Mouse (Mus musculus): ENCODE measurements around the gene Msi2.

The Msi2 gene

GRCm38 (mm10) chr11:88636934-88637333, 81.4 kb downstream of the Msi2 start:
- DNase-seq (ENCODE audit: low read depth), result no peak

- no peak for DNase-seq (ENCODE audit: low read depth)
Observed at GRCm38 (mm10) chr11:88636319-88636718, 82.0 kb downstream of the Msi2 start.

GRCm38 (mm10) chr11:88634627-88635026, 83.7 kb downstream of the Msi2 start:
- DNase-seq (ENCODE audit: low read depth), result no peak

- DNase-seq (ENCODE audit: low read depth), result no peak
Observed at GRCm38 (mm10) chr11:88631932-88632230, 86.4 kb downstream of the Msi2 start.

- DNase-seq (ENCODE audit: low read depth), result no peak
Observed at GRCm38 (mm10) chr11:88631084-88631931, 87.0 kb downstream of the Msi2 start.

- DNase-seq (ENCODE audit: low read depth), result no peak
Observed at GRCm38 (mm10) chr11:88629619-88630018, 88.7 kb downstream of the Msi2 start.

GRCm38 (mm10) chr11:88629165-88629564, 89.1 kb downstream of the Msi2 start:
- DNase-seq (ENCODE audit: low read depth), result no peak

GRCm38 (mm10) chr11:88628676-88629075, 89.6 kb downstream of the Msi2 start:
- no peak for DNase-seq (ENCODE audit: low read depth)

GRCm38 (mm10) chr11:88627327-88627726, 91.0 kb downstream of the Msi2 start:
- DNase-seq (ENCODE audit: low read depth), result no peak

GRCm38 (mm10) chr11:88626576-88626975, 91.7 kb downstream of the Msi2 start:
- no peak for DNase-seq (ENCODE audit: low read depth)

GRCm38 (mm10) chr11:88626061-88626460, 92.3 kb downstream of the Msi2 start:
- no peak for DNase-seq (ENCODE audit: low read depth)

GRCm38 (mm10) chr11:88625063-88625462, 93.2 kb downstream of the Msi2 start:
- no peak for DNase-seq (ENCODE audit: low read depth)

- DNase-seq (ENCODE audit: low read depth), result no peak
Observed at GRCm38 (mm10) chr11:88624627-88625026, 93.7 kb downstream of the Msi2 start.

- DNase-seq (ENCODE audit: low read depth), result no peak
Observed at GRCm38 (mm10) chr11:88623671-88624070, 94.6 kb downstream of the Msi2 start.

- DNase-seq (ENCODE audit: low read depth), result no peak
Observed at GRCm38 (mm10) chr11:88622496-88622895, 95.8 kb downstream of the Msi2 start.

- DNase-seq (ENCODE audit: low read depth), result no peak
Observed at GRCm38 (mm10) chr11:88621789-88622188, 96.5 kb downstream of the Msi2 start.

- no peak for DNase-seq (ENCODE audit: low read depth)
Observed at GRCm38 (mm10) chr11:88620158-88620973, 97.9 kb downstream of the Msi2 start.

- DNase-seq (ENCODE audit: low read depth), result no peak
Observed at GRCm38 (mm10) chr11:88619468-88620157, 98.7 kb downstream of the Msi2 start.

- DNase-seq (ENCODE audit: low read depth), result no peak
Observed at GRCm38 (mm10) chr11:88618732-88619309, 99.5 kb downstream of the Msi2 start.

GRCm38 (mm10) chr11:88618005-88618501, 100.3 kb downstream of the Msi2 start:
- no peak for DNase-seq (ENCODE audit: low read depth)

GRCm38 (mm10) chr11:88617380-88617779, 100.9 kb downstream of the Msi2 start:
- no peak for DNase-seq (ENCODE audit: low read depth)

All from c-Kit-positive CD71-negative TER-119-negative erythroid progenitor cells, embryonic 14.5 days (primary cell).